Mouse (Mus musculus) limb, embryonic 15.5 days (tissue): ENCODE results near the gene Zfp42. TPM values are rescaled to one million over a fixed set of nuclear protein-coding genes. Genes with fewer than 3 reads are reported as not detected.
A peak's percentile ranks its signal among the peaks of the same experiment; 100 is the strongest.

Experiments
- ATAC-seq: fragments of 200-750 bp; cut with Nextera tagmentation; 2 replicates; pipeline ENCODE4 v1.8.0; 2017; ENCODE audit warnings: low read depth, moderate TSS enrichment; ENCODE audit not compliant: insufficient number of reproducible peaks, low FRiP score, low TSS enrichment
- H3K27ac ChIP-seq: fragments of 300-500 bp; sonication (generic); 2 replicates; pipeline ENCODE4 v1.5.1; 2015; ENCODE audit warnings: moderate library complexity, mild to moderate bottlenecking, inconsistent platforms
- H3K27me3 ChIP-seq: fragments of 300-500 bp; sonication (generic); 2 replicates; pipeline ENCODE4 v1.6.1; 2015; ENCODE audit warnings: inconsistent platforms
- H3K36me3 ChIP-seq: fragments of 300-500 bp; sonication (generic); 2 replicates; pipeline ENCODE4 v1.6.1; 2015; ENCODE audit warnings: inconsistent platforms
- H3K4me1 ChIP-seq: fragments of 300-500 bp; sonication (generic); 2 replicates; pipeline ENCODE4 v1.6.1; 2015; ENCODE audit warnings: inconsistent platforms
- H3K4me2 ChIP-seq: fragments of 300-500 bp; sonication (generic); 2 replicates; pipeline ENCODE4 v1.6.1; 2015; ENCODE audit warnings: mild to moderate bottlenecking, inconsistent platforms
- H3K4me3 ChIP-seq: fragments of 300-500 bp; sonication (generic); 2 replicates; pipeline ENCODE4 v1.5.1; 2015; ENCODE audit warnings: mild to moderate bottlenecking, inconsistent platforms
- H3K9ac ChIP-seq: fragments of 300-500 bp; sonication (generic); 2 replicates; pipeline ENCODE4 v1.6.1; 2015; ENCODE audit warnings: inconsistent platforms
- H3K9me3 ChIP-seq: fragments of 300-500 bp; sonication (generic); 2 replicates; pipeline ENCODE4 v1.6.1; 2016; ENCODE audit warnings: inconsistent platforms
- WGBS: fragments of 180-500 bp; shearing (Covaris S2); methylation state at CpG from one replicate; pipeline ENCODE4 v1.1.7; 2015; 5-methylcytosine and 5-hydroxymethylcytosine counted together
- polyA plus RNA-seq: library from polyadenylated mRNA; unstranded; fragments of >200 nt; fragmentation: Nextera tagmentation; extraction: Ambion mirVana; gene quantifications from 2 replicates; pipeline ENCODE4 v1.2.1, GENCODE M21; 2015

Zfp42 gene
- polyA plus RNA-seq, 1 experiment from 2014 or later, result not detected

DNA sequence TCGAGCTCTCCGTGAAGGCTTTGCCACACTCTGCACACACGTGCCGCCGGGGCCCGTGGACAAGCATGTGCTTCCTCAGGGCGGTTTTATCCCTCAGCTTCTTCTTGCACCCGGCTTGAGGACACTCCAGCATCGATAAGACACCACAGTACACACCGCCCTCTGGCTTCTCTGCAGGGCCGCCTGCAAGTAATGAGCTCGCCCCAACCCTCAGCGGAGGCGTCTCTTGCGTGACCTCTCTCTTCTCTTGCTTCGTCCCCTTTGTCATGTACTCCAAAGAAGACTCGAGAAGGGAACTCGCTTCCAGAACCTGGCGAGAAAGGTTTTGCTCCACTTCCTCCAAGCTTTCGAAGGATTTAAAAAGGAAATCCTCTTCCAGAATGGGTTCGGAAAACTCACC is 11.0 kb downstream of the Zfp42 start:
- Histone ChIP-seq H3K4me1 (no peaks in the 10 kb centered on the region), H3K4me2 (no peak overlapping the region), H3K27ac (no peak overlapping the region), H3K27me3 (no peaks in the 10 kb centered on the region), H3K9me3 (no peaks in the 10 kb centered on the region), H3K36me3 (no peaks in the 10 kb centered on the region), H3K9ac (no peak overlapping the region), H3K4me3 (no peak overlapping the region)
- WGBS, result 93% methylated on average over 21 of the region's 21 CpGs
- ATAC-seq, result no peak

DNA sequence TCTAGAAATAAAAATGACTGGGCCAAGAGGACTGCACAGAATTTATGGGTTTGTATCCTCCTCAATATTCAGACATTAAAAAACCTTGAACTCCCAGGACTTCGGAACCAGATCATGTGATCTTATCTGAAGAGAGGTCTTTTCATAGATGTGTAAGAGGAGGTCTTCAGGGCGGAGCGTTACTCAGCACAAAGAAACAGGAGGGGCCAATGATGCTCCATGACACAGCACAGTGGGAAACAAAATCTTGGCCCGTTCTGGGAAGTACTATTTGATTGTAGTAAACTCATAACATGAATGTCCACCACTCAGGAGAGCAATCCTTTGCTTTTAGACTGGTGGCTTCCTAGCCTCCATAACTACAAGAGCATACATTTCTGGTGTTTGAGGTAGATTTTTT is 12.6 kb downstream of the Zfp42 start:
- WGBS, result 95% methylated on average over 4 of the region's 4 CpGs
- Histone ChIP-seq H3K9ac (no peak overlapping the region), H3K27me3 (no peaks in the 10 kb centered on the region), H3K27ac (no peak overlapping the region), H3K4me3 (no peak overlapping the region), H3K36me3 (no peaks in the 10 kb centered on the region), H3K4me2 (no peak overlapping the region), H3K4me1 (no peaks in the 10 kb centered on the region), H3K9me3 (no peaks in the 10 kb centered on the region)
- ATAC-seq, result no peak

DNA sequence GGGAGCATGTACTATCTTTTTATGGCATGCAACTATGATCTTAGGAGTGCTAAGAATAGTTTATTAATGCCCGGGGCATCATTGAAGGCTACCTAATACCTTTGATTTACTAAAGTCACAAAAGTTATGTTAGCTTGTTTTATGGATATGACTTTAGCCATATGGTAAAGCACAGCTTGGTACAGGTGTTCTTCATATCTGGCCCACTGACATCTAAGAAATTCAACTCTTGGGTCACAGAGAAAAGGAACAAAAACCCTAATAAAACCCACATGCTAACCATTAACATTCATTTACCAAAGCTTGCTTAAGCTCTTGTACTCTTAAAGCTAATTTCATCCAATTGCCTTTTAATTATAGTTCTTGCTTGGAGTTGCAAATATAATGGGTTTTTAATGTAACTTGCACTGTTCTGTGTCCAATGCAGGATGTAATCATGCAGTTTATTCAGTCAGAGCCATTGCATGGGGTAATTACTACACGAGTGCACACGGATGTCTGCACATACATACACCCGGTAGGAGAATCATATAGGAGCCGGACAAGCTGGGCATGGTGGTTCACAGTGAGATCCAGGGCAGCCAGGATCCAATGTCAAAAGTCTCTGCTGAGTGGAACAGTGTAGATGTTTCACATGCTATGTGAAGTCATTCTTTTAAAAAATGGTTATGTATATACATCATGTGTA is 16.2 kb downstream of the Zfp42 start:
- no peaks in the 10 kb centered on the region for H3K36me3 ChIP-seq
- H3K27ac ChIP-seq, result no peak overlapping the region
- H3K9ac ChIP-seq, result no peak overlapping the region
- 33% methylated on average over 5 of the region's 5 CpGs for WGBS
- no peaks in the 10 kb centered on the region for H3K27me3 ChIP-seq
- H3K4me3 ChIP-seq, result no peak overlapping the region
- no peak overlapping the region for H3K4me2 ChIP-seq
- H3K4me1 ChIP-seq, result no peaks in the 10 kb centered on the region
- no peak for ATAC-seq
- H3K9me3 ChIP-seq, result no peaks in the 10 kb centered on the region

DNA sequence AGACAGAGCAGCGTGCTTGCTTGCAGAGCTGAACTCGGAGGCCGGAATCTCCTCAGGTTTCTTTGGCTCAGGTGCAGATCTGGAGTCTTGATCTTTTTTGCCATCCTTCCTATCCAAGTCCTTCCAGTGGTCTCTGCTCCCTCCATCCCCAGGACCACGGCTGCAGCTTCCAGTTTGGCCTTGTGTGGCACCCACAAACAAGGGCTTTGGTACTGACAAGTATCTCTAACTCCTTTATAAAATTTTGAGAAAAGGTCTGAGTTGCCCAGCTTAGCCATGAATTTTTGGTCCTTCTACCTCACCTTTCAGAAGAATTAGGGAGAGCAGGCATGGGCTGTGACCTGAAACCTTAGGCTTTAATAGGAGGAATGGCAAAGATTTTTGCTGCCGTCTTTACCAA is 17.0 kb downstream of the Zfp42 start:
- WGBS, result 68% methylated on average over 5 of the region's 5 CpGs
- Histone ChIP-seq H3K4me3 (no peak overlapping the region), H3K9me3 (no peaks in the 10 kb centered on the region), H3K36me3 (no peaks in the 10 kb centered on the region), H3K27ac (no peak overlapping the region), H3K27me3 (no peaks in the 10 kb centered on the region), H3K4me1 (no peaks in the 10 kb centered on the region), H3K4me2 (no peak overlapping the region), H3K9ac (no peak overlapping the region)
- ATAC-seq, result no peak

DNA sequence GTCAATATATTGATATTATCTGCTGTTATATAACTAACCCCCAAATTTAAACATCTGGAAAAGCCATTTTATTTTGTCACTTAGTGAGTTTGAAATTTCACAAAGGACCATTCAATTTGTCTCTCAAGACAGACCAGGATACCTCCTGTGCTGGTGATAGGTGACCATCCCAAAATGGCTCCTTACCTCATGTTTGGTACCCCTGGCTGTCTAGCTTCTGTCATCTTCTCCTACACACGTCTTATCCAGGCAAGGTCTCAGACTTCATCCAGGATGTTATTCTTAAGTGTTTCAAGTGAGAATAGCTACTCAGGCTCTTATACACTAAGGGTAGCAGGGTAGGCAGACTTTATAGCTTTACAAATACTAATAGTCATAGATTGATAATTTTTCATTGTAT is 17.9 kb downstream of the Zfp42 start:
- 76% methylated on average over 1 of the region's 1 CpGs for WGBS
- Histone ChIP-seq H3K27me3 (no peaks in the 10 kb centered on the region), H3K4me1 (no peaks in the 10 kb centered on the region), H3K4me3 (no peak overlapping the region), H3K9ac (no peak overlapping the region), H3K9me3 (no peaks in the 10 kb centered on the region), H3K4me2 (no peak overlapping the region), H3K27ac (no peak overlapping the region), H3K36me3 (no peaks in the 10 kb centered on the region)
- no peak for ATAC-seq

DNA sequence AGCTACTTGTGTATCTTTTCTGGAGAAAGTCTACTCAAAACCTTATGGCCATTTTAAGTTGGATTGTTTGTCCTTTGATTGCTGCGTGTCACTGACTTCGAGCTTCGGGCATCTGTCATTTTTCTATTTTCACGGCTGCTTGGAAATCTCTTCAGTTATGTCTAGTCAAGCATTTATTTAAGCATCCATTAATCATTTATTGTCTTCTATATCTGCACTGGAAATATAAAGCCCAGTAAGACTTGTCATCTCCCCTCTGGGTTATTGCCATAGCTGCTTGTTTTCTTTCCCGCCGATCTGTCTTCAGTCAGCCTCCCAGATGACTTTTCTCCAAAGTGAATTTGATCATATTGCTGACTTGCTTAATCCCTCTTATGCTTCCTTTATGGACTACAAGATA is 19.3 kb downstream of the Zfp42 start:
- Histone ChIP-seq H3K9ac (no peak overlapping the region), H3K4me1 (no peaks in the 10 kb centered on the region), H3K27ac (no peak overlapping the region), H3K36me3 (no peaks in the 10 kb centered on the region), H3K9me3 (no peaks in the 10 kb centered on the region), H3K27me3 (no peaks in the 10 kb centered on the region), H3K4me2 (no peak overlapping the region), H3K4me3 (no peak overlapping the region)
- ATAC-seq, result no peak
- WGBS, result 88% methylated on average over 6 of the region's 6 CpGs

DNA sequence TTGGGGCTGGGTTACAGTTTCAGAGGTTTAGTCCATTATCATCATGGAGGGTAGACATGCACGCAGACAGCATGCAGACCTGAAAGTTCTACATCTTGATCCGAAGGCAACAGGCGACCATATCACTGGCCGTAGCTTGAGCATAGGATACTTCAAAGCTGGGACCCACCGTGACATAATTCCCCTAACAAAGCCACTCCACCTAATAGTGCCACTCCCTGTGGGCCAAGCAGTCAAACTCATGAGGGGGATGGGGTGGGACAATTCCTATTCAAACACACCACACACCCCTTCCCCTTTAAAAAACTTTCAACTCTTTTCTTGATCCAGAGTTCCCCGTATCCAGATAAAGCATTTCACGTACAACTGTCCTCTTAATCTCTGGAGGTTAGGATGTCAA is 23.5 kb downstream of the Zfp42 start:
- H3K4me1 ChIP-seq, result no peaks in the 10 kb centered on the region
- no peaks in the 10 kb centered on the region for H3K9me3 ChIP-seq
- no peak overlapping the region for H3K9ac ChIP-seq
- no peak for ATAC-seq
- WGBS, result 91% methylated on average over 7 of the region's 7 CpGs
- no peaks in the 10 kb centered on the region for H3K27me3 ChIP-seq
- H3K4me2 ChIP-seq, result no peak overlapping the region
- H3K36me3 ChIP-seq, result no peaks in the 10 kb centered on the region
- H3K4me3 ChIP-seq, result no peak overlapping the region
- no peak overlapping the region for H3K27ac ChIP-seq

DNA sequence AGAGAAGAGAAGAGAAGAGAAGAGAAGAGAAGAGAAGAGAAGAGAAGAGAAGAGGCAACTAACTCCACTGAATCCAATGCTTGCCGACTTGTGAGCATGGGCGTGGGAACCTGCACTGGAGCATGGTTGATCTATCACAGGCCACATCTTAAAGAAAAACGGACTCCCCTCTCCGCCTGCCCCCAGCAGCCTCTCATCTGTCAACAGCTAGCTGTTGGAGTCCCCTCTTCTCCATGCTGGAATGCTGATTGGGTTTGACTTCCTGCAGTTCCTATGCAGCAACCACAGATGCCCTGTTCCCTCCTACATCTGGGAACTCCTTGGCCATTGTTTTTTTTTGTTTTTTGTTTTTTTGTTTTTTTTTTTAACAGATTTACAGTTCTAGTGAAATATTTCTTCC is 28.4 kb downstream of the Zfp42 start:
- Histone ChIP-seq H3K27ac (no peak overlapping the region), H3K9me3 (no peaks in the 10 kb centered on the region), H3K4me3 (no peak overlapping the region), H3K27me3 (no peaks in the 10 kb centered on the region), H3K9ac (no peak overlapping the region), H3K4me1 (no peaks in the 10 kb centered on the region), H3K4me2 (no peak overlapping the region), H3K36me3 (no peaks in the 10 kb centered on the region)
- WGBS, result 57% methylated on average over 4 of the region's 4 CpGs
- no peak for ATAC-seq

DNA sequence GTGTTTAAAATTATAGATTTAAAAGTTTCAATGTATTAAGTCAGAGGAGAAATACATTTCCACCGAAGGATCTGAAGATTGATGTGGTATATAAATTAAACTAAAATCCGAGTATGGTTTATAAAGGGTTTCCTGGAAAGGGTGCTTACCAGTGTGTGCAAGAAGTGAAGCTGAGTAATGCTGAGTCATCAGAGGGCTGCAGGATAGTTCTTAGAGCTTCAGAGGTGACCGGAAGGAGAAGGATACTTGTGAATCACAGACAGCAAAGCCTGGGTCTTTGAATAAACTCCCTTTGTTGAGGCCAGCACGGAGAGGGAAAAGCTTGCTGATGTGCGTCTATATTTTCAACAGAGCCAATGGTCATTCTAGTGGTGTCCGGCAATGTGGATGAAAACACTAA is 45.8 kb downstream of the Zfp42 start:
- Histone ChIP-seq H3K9me3 (no peaks in the 10 kb centered on the region), H3K4me1 (no peaks in the 10 kb centered on the region), H3K9ac (no peak overlapping the region), H3K27ac (no peak overlapping the region), H3K27me3 (no peaks in the 10 kb centered on the region), H3K36me3 (no peaks in the 10 kb centered on the region), H3K4me3 (no peak overlapping the region), H3K4me2 (no peak overlapping the region)
- no peak for ATAC-seq
- WGBS, result 87% methylated on average over 6 of the region's 6 CpGs

DNA sequence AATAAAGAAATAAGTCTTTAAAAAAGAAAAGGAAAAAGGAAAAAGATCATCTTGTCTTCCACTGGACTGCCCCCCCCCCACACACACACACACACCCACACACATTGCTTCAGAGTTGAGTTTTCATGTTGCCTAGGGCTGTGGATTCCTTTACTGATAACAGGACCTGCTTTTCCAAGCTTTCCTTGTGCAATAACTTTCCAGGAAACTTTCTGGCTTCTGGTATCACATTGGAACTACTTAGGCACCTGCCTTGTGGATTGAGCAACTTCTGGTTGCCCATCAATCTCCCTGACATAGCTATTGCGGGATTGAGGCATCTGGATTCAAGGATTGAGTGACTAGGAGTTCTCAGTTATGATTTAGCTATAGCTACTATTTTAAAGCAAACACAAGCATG is 48.9 kb downstream of the Zfp42 start:
- 92% methylated on average over 1 of the region's 1 CpGs for WGBS
- no peak overlapping the region for H3K9ac ChIP-seq

DNA sequence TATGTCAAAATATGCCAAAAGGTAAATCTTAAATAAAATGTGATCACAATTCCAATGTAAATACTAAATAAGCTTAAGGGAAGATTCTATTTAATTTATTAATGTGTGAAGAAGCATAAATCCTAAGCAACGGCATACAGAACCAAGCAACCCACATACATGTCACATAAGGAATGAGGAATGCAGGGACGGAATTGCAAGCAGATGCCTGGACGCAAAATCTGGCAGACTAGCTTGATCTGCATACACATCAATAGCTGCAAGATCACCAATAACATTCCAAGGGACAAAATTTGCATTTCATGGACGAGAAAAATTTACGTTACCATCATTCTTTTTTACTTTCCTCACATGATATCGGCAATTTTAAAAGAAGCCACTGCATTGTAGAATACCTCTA is 51.1 kb downstream of the Zfp42 start:
- WGBS, result 58% methylated on average over 6 of the region's 6 CpGs
- Histone ChIP-seq H3K27ac (no peak overlapping the region), H3K27me3 (no peaks in the 10 kb centered on the region), H3K4me2 (no peak overlapping the region), H3K9me3 (no peaks in the 10 kb centered on the region), H3K36me3 (no peaks in the 10 kb centered on the region), H3K9ac (no peak overlapping the region), H3K4me1 (no peaks in the 10 kb centered on the region), H3K4me3 (no peak overlapping the region)
- no peak for ATAC-seq

More for the DNA sequence above, 48.9 kb downstream of the Zfp42 start:
- Histone ChIP-seq H3K36me3 (no peaks in the 10 kb centered on the region), H3K9me3 (no peaks in the 10 kb centered on the region), H3K27ac (no peak overlapping the region), H3K4me1 (no peaks in the 10 kb centered on the region), H3K4me2 (no peak overlapping the region), H3K4me3 (no peak overlapping the region), H3K27me3 (no peaks in the 10 kb centered on the region)
- no peak for ATAC-seq

DNA sequence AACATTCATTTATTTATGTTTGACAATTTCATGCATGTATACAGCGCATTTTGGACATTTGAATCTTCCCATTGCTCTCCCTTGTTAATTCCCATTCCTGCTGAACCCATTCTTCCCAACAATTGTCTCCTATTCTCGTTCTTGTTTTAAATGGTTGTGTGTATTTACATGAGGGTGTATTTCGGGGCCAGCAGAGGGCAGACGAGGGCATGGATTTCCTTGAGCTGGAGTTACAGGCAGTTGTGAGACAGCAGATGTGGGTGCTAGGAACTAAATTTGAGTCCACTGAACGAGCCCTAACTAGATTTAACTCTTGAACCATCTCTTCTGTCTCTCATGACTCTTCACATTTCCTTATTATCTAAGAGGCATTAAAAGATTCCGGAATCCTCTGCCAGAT is 55.1 kb downstream of the Zfp42 start:
- no peak for ATAC-seq
- no peaks in the 10 kb centered on the region for H3K27me3 ChIP-seq
- H3K27ac ChIP-seq, result no peak overlapping the region
- no peaks in the 10 kb centered on the region for H3K36me3 ChIP-seq
- no peak overlapping the region for H3K9ac ChIP-seq
- no peak overlapping the region for H3K4me3 ChIP-seq
- 0 out of 2 replicates have a peak, but pooled peaks cover 3% of the 10 kb centered on the region for H3K4me1 ChIP-seq
- 81% methylated on average over 6 of the region's 6 CpGs for WGBS
- no peak overlapping the region for H3K4me2 ChIP-seq
- H3K9me3 ChIP-seq, result no peaks in the 10 kb centered on the region

DNA sequence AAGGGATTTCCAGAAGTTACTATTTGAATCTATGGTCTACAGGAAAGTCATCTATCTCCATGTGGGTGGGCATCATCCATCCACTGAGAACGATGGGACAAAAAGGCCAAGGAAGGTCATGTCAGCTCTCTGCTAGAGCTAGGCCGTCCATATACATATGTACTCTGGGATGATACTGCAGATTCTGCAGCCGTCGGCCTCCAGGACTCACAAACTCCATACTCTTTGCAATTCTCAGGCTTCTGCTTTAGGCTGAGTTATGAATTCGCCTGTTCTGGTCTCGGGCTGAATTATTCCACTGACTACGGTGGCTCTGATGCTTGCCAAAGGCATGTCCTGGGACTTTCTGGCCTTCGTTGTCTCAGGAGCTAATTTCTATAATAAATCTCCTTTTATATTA is 58.1 kb downstream of the Zfp42 start:
- H3K4me2 ChIP-seq, result no peak overlapping the region
- H3K27me3 ChIP-seq, result no peaks in the 10 kb centered on the region
- 70% methylated on average over 8 of the region's 8 CpGs for WGBS
- ATAC-seq, result no peak
- H3K9me3 ChIP-seq, result no peaks in the 10 kb centered on the region
- H3K9ac ChIP-seq, result no peak overlapping the region
- H3K27ac ChIP-seq, result peak overlapping the region; percentile 38; the same call in 1 of the 2 replicates
- H3K4me3 ChIP-seq, result no peak overlapping the region
- 0 out of 2 replicates have a peak, but pooled peaks cover 3% of the 10 kb centered on the region for H3K4me1 ChIP-seq
- H3K36me3 ChIP-seq, result no peaks in the 10 kb centered on the region
